Mouse (Mus musculus) forelimb bud, embryonic 11.5 days (tissue): ENCODE results near the gene Bahcc1.
A peak's percentile ranks its signal among the peaks of the same experiment; 100 is the strongest.

Experiments
- DNase-seq: peaks from one replicate; pipeline ENCODE4 v3.0.0-alpha.2; 2012; ENCODE audit warnings: low read depth, low spot score

Bahcc1 gene

GRCm38 (mm10) chr11:120314721-120315415, 82.1 kb downstream of the Bahcc1 start:
- DNase-seq = no peak

GRCm38 (mm10) chr11:120315416-120315761, 82.6 kb downstream of the Bahcc1 start:
- DNase-seq = no peak

GRCm38 (mm10) chr11:120315832-120316689, 83.3 kb downstream of the Bahcc1 start:
- peak; percentile 96 for DNase-seq

- DNase-seq = no peak
Measured at GRCm38 (mm10) chr11:120316690-120317254, 84.0 kb downstream of the Bahcc1 start.

GRCm38 (mm10) chr11:120317456-120317855, 84.7 kb downstream of the Bahcc1 start:
- DNase-seq = no peak

GRCm38 (mm10) chr11:120319310-120319709, 86.6 kb downstream of the Bahcc1 start:
- no peak for DNase-seq

- DNase-seq = no peak
Measured at GRCm38 (mm10) chr11:120320156-120320555, 87.4 kb downstream of the Bahcc1 start.

- no peak for DNase-seq
Measured at GRCm38 (mm10) chr11:120335431-120336021, 102.8 kb downstream of the Bahcc1 start.

- no peak for DNase-seq
Measured at GRCm38 (mm10) chr11:120337447-120337846, 104.7 kb downstream of the Bahcc1 start.

GRCm38 (mm10) chr11:120338786-120339185, 106.0 kb downstream of the Bahcc1 start:
- DNase-seq = no peak

GRCm38 (mm10) chr11:120339978-120340513, 107.3 kb downstream of the Bahcc1 start:
- DNase-seq = no peak

GRCm38 (mm10) chr11:120341661-120342060, 108.9 kb downstream of the Bahcc1 start:
- DNase-seq = no peak
